ENCODE assay signal across 8 mouse cellular contexts in the genomic region with DNA sequence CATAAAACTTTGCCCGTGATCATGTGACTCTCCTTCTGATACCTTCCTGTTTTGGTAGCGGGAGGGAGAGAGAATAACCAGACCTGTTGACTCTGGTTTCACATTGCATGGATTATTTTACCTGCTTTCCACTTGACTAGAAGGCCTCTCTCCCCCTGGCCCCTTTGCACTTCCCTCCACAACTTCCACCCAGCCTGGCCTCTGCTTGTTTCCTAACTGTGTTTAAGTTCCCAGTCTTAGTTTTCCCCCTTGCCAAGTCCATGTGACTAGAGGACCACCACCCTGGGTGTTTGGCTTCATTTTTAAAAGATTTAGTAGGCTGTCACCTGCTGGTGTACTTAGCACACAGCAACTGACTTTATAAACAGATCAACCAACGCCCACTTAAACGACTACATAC. TPM values are rescaled to one million over a fixed set of nuclear protein-coding genes. Genes with fewer than 3 reads are reported as not detected.
DNase-seq lines count a peak whose midpoint lies in the region; ATAC-seq lines count a peak whose summit lies in the region.

No protein-coding gene starts in this region.

- no peak overlapping the region for H3K9ac ChIP-seq in neural tube, embryonic 11.5 days (ENCODE audit: low read length)
- no peak overlapping the region for H3K9ac ChIP-seq in embryonic facial prominence, embryonic 13.5 days

- H3K4me2 ChIP-seq in neural tube, embryonic 11.5 days (ENCODE audit: low read depth): no peak overlapping the region
- peak overlapping the region; percentile 97; the same call in 1 of the 2 replicates for H3K4me2 ChIP-seq in embryonic facial prominence, embryonic 13.5 days

- no peaks in the 10 kb centered on the region for H3K9me3 ChIP-seq in neural tube, embryonic 11.5 days (ENCODE audit: control insufficient read depth, low read length)
- H3K9me3 ChIP-seq in embryonic facial prominence, embryonic 13.5 days: no peaks in the 10 kb centered on the region; the same call in 1 of the 2 replicates
- H3K9me3 ChIP-seq in limb, embryonic 10.5 days (replicated peaks): no peaks in the 10 kb centered on the region

- H3K4me3 ChIP-seq in neural tube, embryonic 11.5 days (ENCODE audit: low read depth, low read length): no peak overlapping the region
- no peak overlapping the region for H3K4me3 ChIP-seq in embryonic facial prominence, embryonic 13.5 days
- no peak overlapping the region for H3K4me3 ChIP-seq in limb, embryonic 10.5 days

- peak; percentile 20 for DNase-seq in neural tube, embryonic 11.5 days (ENCODE audit: low spot score)
- no peak for DNase-seq in neural tube, embryonic 10.5 days (ENCODE audit: extremely low spot score, low spot score)
- peak; percentile 33 for DNase-seq in limb, embryonic 10.5 days (ENCODE audit: low spot score)
- peak; percentile 64 for DNase-seq in thymus, postnatal 0 days (ENCODE audit: low spot score)

- no peaks in the 10 kb centered on the region for H3K36me3 ChIP-seq in neural tube, embryonic 11.5 days (ENCODE audit: control insufficient read depth, insufficient read depth, low read length)
- H3K36me3 ChIP-seq in embryonic facial prominence, embryonic 13.5 days: no peaks in the 10 kb centered on the region
- no peaks in the 10 kb centered on the region for H3K36me3 ChIP-seq in limb, embryonic 10.5 days

- no peak overlapping the region for H3K27ac ChIP-seq in neural tube, embryonic 11.5 days (ENCODE audit: low read depth, low read length)
- H3K27ac ChIP-seq in embryonic facial prominence, embryonic 13.5 days: no peak overlapping the region
- no peak overlapping the region for H3K27ac ChIP-seq in limb, embryonic 10.5 days

- peaks cover 9% of the 10 kb centered on the region for H3K4me1 ChIP-seq in neural tube, embryonic 11.5 days (ENCODE audit: control insufficient read depth, insufficient read depth, low read length)
- H3K4me1 ChIP-seq in embryonic facial prominence, embryonic 13.5 days: peaks cover 10% of the 10 kb centered on the region
- peaks cover 21% of the 10 kb centered on the region for H3K4me1 ChIP-seq in limb, embryonic 10.5 days

- H3K27me3 ChIP-seq in neural tube, embryonic 11.5 days (ENCODE audit: control insufficient read depth, insufficient read depth, low read length): no peaks in the 10 kb centered on the region
- H3K27me3 ChIP-seq in embryonic facial prominence, embryonic 13.5 days: no peaks in the 10 kb centered on the region
- H3K27me3 ChIP-seq in limb, embryonic 10.5 days (ENCODE audit: low read depth, poor library complexity, severe bottlenecking): no peaks in the 10 kb centered on the region

- WGBS in neural tube, embryonic 11.5 days: 59% methylated on average over 4 of the region's 4 CpGs
- WGBS in embryonic facial prominence, embryonic 13.5 days: 40% methylated on average over 4 of the region's 4 CpGs
- WGBS in limb, embryonic 10.5 days: 50% methylated on average over 4 of the region's 4 CpGs

- ATAC-seq in neural tube, embryonic 11.5 days (ENCODE audit: insufficient read depth, low FRiP score, low TSS enrichment): peak; percentile 21; the same call in 1 of the 2 replicates
- no peak for ATAC-seq in embryonic facial prominence, embryonic 13.5 days (ENCODE audit: insufficient number of reproducible peaks, insufficient read depth, low FRiP score, low TSS enrichment, low read depth)
- peak; percentile 62 to 70 for ATAC-seq in hematopoietic stem cell, adult 5-6 weeks (replicated peaks in 1 of 2; ENCODE audit: insufficient read depth in 1 of 2, low FRiP score in 2 of 2, low TSS enrichment in 1 of 2, low read depth in 1 of 2, poor library complexity in 2 of 2, severe bottlenecking in 2 of 2)
- ATAC-seq in megakaryocyte-erythroid progenitor cell, adult 5-6 weeks (replicated peaks; ENCODE audit: low FRiP score, low TSS enrichment, poor library complexity, severe bottlenecking): peak; percentile 75
- ATAC-seq in frontal cortex, adult (ENCODE audit: low TSS enrichment): no peak

RNA-seq across cellular contexts. Expression of a gene that starts 1.9 kb away (rescaled TPM):
- polyA plus RNA-seq in neural tube, embryonic 11.5 days (2014; fragmentation: Nextera tagmentation; extraction: Ambion mirVana): 14.0 and 14.3 TPM in 2 replicates
- polyA plus RNA-seq in embryonic facial prominence, embryonic 13.5 days (2015; fragmentation: Nextera tagmentation; extraction: Ambion mirVana): 14.0 and 16.1 TPM in 2 replicates
- total RNA-seq in hematopoietic stem cell, adult 5-6 weeks (2017): 38.4 and 49.7 TPM in 2 replicates
- 3.2 and 5.1 TPM in 2 replicates for polyA plus RNA-seq in limb, embryonic 10.5 days (2016; fragmentation: Nextera tagmentation; extraction: Ambion mirVana)
- total RNA-seq in megakaryocyte-erythroid progenitor cell, adult 5-6 weeks (2014; fragmentation: Nextera tagmentation): 28.8 and 37.7 TPM in 2 replicates
- total RNA-seq in megakaryocyte-erythroid progenitor cell, adult 5-6 weeks (2017): 23.2 and 26.1 TPM in 2 replicates
- polyA plus RNA-seq in thymus, postnatal 0 days (2015; fragmentation: Nextera tagmentation; extraction: Ambion mirVana): 27.2 and 29.3 TPM in 2 replicates

RNA-seq across cellular contexts. Expression of a gene that starts 11.4 kb away (rescaled TPM):
- polyA plus RNA-seq in neural tube, embryonic 11.5 days (2014; fragmentation: Nextera tagmentation; extraction: Ambion mirVana): 933 and 940 TPM in 2 replicates
- 23.0 and 34.1 TPM in 2 replicates for polyA plus RNA-seq in embryonic facial prominence, embryonic 13.5 days (2015; fragmentation: Nextera tagmentation; extraction: Ambion mirVana)
- total RNA-seq in hematopoietic stem cell, adult 5-6 weeks (2017): not detected in 2 replicates
- polyA plus RNA-seq in limb, embryonic 10.5 days (2016; fragmentation: Nextera tagmentation; extraction: Ambion mirVana): 0.55 and 0.58 TPM in 2 replicates
- total RNA-seq in megakaryocyte-erythroid progenitor cell, adult 5-6 weeks (2014; fragmentation: Nextera tagmentation): not detected in 2 replicates
- total RNA-seq in megakaryocyte-erythroid progenitor cell, adult 5-6 weeks (2017): not detected in 2 replicates
- polyA plus RNA-seq in thymus, postnatal 0 days (2015; fragmentation: Nextera tagmentation; extraction: Ambion mirVana): 0.99 and 1.5 TPM in 2 replicates

Comparison
In these comparisons a context has a peak if more than half of its experiments do, and no peak if none do; other contexts are left out.
1. ATAC-seq: peak in neural tube, embryonic 11.5 days (single experiment), hematopoietic stem cell, adult 5-6 weeks (2 of 2) and megakaryocyte-erythroid progenitor cell, adult 5-6 weeks (single experiment); none in embryonic facial prominence, embryonic 13.5 days (single experiment) and frontal cortex, adult (single experiment).
2. RNA of a gene that starts 11.4 kb away (polyA plus RNA-seq): 933 to 940 TPM in neural tube, embryonic 11.5 days; 23.0 to 34.1 TPM in embryonic facial prominence, embryonic 13.5 days, 0.99 to 1.5 TPM in thymus, postnatal 0 days and 0.55 to 0.58 TPM in limb, embryonic 10.5 days; every median in the first group is over 10 times any median in the second.